Mouse (Mus musculus) liver, embryonic 18 days (tissue): Measurements from ENCODE around the gene Gm3417. TPM values are rescaled to one million over a fixed set of nuclear protein-coding genes. Genes with fewer than 3 reads are reported as not detected.

ENCODE experiments used
- polyA plus RNA-seq: library from polyadenylated mRNA; depleted of rRNA; stranded (reverse); fragments of >200 nt; gene quantifications from 2 replicates; pipeline ENCODE4 v1.2.3, GENCODE M21; 2012; rRNA removed

Gm3417 gene
- polyA plus RNA-seq = 0.70 TPM in 1 of 2 replicates, not detected in the other

GRCm38 (mm10) chr17:14978362-14979038, at the start of gene Gm3417, which contains the start of gene 9030025P20Rik:
Gene Gm3417, minus strand, starts transcription at chr17:14978790.
Gene 9030025P20Rik, plus strand, starts transcription at chr17:14978468.

GRCm38 (mm10) chr17:15009706-15010413, 31.3 kb upstream of the Gm3417 start, which contains the start of gene Gm3435:
Gene Gm3435, plus strand, starts transcription at chr17:15010176.

GRCm38 (mm10) chr17:14960951-14961556, 17.5 kb downstream of the Gm3417 start, which contains the start of gene Phf10:
Gene Phf10, minus strand, starts transcription at chr17:14961273.

GRCm38 (mm10) chr17:14943009-14943728, 35.4 kb downstream of the Gm3417 start, which contains the start of the genes Wdr27 and 1600012H06Rik:
Gene Wdr27, minus strand, starts transcription at chr17:14943158.
Gene 1600012H06Rik, plus strand, starts transcription at chr17:14943184.

Other genes starting within 250 kb of the Gm3417 start
- 0.81 and 1.3 TPM in 2 replicates for gene Wdr27, start 35.6 kb downstream of the Gm3417 start, polyA plus RNA-seq
- gene 1600012H06Rik, start 35.6 kb downstream of the Gm3417 start, polyA plus RNA-seq = 9.7 and 11.1 TPM in 2 replicates
- gene Phf10, start 17.5 kb downstream of the Gm3417 start, polyA plus RNA-seq = 44.9 and 45.5 TPM in 2 replicates
- gene 9030025P20Rik, start 322 bp downstream of the Gm3417 start, polyA plus RNA-seq = 4.6 and 5.1 TPM in 2 replicates
- 1.8 and 2.4 TPM in 2 replicates for gene Gm3435, start 31.4 kb upstream of the Gm3417 start, polyA plus RNA-seq
- 22.1 and 24.6 TPM in 2 replicates for gene Ermard, start 62.4 kb upstream of the Gm3417 start, polyA plus RNA-seq
- 0.42 and 0.71 TPM in 2 replicates for gene Tcte3, start 62.7 kb upstream of the Gm3417 start, polyA plus RNA-seq
- 1.6 and 2.0 TPM in 2 replicates for gene Gm3448, start 62.7 kb upstream of the Gm3417 start, polyA plus RNA-seq